Mouse (Mus musculus) c-Kit-positive CD71-positive TER-119-positive erythroid progenitor cells, embryonic 14.5 days (primary cell): Measurements from ENCODE around the gene Myl7.
A peak's percentile ranks its signal among the peaks of the same experiment; 100 is the strongest.
"Not testable (repeated sequence)": the region's sequence is repeated elsewhere in the genome, so short reads cannot be mapped to it uniquely, and the experiment has no call there.

Experiments
- DNase-seq: peaks from one replicate; pipeline ENCODE4 v3.0.0-alpha.2; 2013; ENCODE audit warnings: low spot score

Gene Myl7

DNA sequence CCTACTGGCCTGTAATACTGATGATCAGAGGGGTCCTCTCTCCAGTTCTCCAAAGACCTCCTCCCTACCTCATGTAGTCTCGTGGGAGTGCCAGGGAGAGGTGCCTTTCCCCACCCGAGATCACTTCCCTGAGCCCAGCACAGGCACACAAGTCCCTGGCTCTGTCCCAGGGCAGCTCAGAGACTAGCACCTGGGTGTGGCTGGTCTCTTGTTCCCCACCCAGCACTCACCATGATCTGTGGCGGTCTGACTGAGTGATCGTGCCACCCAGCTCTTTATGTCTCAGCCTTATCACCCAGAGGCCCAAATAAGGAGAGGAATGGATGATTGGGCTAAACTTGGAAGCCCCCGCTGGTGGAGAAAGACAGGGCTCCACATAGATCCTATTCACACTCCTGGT, at the start of gene Myl7:
Gene Myl7, minus strand, starts transcription at position 252 of the 400 bp plus-strand sequence.
- DNase-seq: peak; percentile 14

DNA sequence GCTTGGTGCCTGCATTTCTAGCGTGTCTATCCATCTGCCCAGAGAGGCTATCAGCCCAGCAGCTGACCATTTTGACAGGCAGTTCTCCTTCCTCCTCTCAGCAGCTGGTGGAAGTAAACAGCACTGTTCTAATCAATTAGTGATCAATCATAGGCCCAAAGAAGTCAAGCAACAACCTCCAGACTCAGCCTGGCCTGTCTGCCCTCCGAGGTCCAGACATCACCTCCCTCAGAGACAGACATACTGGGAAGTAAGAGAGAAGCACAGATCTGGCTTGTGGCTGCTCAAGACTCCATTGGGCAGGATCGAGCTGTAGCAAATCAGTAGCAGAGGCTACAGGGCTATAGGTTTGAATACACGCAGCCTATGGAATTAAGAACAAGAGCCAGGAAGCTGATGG, 49.2 kb upstream of the Myl7 start:
- DNase-seq: no peak

DNA sequence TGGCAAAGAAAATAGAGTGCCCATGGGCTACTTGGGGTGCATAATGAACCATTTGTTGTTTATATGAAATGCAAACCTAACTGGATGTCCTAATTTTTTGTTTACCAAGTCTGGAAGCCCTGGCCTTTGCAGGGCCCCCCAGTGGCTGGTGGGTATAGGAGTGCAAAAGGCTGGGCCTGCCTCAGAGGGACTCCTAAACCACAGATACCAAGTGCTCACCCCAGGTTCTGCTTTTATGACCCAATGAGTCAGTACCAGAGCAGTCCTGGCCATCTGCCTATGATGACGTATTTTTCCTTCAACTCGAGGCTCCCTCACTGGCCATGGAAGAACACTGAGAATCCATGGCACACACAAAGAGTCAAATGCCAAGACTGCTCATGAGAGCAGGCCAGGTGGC, 46.5 kb upstream of the Myl7 start:
- DNase-seq: no peak

DNA sequence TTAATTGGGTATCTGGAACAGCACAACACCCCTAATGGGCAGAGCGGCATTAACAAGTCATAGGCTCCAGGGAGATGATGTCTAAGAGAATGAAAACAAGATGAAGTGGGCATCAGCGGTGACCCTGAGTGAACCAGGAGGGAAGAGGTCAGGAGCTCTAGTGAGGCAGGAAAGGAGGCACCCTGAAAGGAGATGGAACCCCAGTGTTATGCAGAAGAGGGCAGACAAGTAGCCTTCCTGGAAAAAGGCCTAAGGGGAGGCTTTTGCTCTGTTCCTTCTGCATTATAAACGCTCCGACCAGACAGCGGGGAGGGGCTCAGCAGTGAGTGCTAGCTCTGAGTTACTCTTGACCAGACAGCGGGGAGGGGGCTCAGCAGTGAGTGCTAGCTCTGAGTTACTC, 44.4 kb upstream of the Myl7 start:
- no peak for DNase-seq

DNA sequence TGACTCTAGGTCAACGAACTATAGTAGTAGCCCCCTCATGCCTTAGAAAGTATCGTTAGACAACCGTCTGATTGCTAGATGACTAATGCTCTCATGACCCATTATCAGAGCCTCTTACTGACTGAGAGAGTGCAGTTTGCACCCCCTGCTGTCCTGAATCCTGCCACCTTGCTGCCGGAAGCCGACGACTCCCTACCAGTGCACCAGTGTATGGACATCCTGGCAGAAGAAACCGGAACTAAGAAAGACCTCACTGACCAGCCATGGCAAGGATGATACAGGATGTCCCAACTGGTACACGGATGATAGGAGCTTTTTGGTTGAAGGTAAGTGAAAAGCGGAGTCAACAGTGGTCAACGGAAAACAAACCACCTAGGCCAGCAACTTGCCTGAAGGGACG, 35.9 kb upstream of the Myl7 start:
- not testable (repeated sequence) for DNase-seq

DNA sequence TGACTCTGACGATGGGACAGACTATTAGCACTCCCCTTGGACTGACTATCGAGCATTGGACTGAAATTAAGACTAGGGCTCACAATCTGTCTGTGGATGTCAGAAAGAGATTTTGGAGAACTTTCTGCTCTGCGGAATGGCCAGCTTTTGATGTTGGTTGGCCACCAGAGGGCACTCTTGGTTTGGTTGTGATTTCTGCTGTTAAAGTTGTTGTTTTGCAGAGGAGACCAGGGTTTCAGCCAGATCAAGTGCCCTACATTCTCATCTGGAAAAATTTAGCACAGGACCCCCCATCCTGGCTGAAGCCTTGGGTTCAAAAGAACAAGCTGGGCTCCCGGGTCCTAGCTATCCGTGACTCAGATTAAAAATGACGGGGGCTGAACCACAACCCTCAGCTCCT, 33.4 kb upstream of the Myl7 start:
- DNase-seq: not testable (repeated sequence)

DNA sequence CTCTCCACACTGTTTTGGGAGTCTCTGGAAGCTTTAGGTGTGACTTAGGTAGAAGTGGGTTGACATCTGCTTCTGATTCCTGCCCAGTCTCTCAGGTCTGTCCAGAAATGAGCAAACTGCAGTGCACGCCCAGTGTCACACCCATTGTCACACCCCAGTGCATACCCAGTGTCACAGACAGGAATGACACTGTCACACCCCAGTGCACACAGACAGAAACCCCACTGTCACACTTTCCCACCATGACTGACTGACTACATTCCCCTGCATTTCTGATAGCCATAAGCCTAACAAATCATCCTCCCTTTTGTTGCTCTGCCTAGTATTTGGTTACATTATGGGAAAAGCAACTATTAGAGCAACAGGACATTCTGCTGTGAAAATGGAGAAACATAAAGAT, 32.0 kb upstream of the Myl7 start:
- no peak for DNase-seq

DNA sequence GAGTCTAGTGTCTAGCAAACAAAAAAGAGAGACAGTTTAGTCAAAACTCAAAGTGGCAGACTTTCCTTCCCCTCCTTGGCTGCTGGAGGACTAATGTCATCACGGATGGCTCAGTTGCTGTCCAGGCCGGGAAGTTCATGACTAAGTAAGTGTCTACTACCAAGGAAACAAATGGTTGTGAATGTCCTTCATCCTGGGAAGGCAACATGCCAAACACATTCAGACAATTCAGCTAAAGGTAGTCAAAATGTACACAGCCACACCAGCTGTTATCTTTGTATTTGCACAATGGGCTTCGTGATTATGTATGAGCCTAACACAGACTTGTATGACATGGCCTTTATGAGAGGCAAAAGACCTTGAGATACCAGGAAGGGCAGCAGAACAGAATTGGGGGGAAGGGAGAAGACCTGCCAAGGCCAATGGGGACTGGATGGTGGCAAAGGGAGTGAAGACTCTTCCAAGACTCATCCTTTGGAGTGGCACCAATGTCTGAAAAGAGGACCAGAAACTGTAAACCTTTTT, 28.2 kb upstream of the Myl7 start:
- no peak for DNase-seq

DNA sequence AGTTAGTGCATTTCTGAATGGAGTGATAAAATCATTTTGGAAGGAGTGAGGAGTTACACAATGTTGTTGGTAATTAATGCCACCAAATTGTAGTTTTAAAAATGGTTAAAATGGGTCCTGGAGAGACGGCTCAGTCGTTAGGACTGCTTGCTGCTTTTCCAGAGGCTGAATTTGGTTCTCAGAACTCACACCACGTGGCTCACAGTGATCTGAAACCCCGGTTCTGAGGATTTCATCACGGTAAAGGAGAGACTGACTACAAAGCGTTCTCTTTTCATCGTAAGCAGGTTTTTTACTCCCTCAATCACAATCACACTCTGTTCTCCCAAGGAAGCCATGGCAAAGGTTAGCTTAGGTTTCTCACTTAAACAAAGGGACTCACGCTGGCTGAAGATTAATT, 26.1 kb upstream of the Myl7 start:
- no peak for DNase-seq

DNA sequence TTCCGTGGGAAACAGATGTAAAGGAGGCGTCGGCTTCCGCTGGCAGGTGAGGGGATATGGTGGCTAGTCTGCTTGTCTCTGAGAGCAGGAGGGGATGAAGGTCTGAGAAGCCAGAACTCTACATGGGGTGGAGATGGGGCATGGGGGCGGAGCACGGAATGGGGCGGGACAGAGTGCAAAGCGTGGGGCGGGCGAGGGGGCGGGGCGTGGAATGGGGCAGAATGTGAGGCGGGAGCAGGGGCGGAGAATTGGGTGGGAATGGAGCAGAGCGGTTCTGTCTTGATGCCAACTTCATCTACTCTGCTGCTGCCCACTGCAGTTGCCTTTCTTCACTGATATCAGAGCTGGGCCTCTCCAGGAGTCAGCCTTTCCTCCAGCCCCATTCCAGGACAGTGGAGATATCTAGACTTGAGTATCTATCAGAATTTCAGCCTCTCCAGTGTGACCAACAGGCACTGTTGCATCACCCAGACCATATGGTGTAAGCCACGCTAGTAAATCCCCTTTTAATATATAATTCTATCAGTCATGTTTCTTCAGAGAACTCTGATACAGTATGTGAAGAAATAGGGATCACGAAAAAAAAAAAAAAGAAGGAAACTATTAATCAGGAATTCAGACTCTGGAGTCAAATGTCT, 21.9 kb upstream of the Myl7 start:
- DNase-seq: no peak

DNA sequence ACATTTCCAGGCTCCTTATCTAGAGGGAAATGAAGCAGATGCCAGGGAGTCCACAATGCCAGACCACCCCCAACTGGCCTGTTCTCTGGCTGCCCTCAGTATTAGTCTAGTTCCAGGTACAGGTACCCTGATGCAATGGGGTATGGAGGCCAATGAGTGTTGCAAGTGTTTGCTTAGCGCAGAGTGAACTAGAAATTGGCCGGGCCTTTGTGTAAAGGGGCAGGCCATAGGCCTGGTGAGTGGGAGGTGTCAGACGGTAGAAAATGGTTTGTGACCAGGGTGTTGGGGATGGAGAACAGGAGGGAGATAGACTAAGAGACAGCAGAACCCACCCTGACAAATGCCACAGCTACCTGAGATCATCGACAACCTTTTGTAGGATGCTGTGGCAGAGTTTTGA, 21.0 kb upstream of the Myl7 start:
- DNase-seq: no peak

DNA sequence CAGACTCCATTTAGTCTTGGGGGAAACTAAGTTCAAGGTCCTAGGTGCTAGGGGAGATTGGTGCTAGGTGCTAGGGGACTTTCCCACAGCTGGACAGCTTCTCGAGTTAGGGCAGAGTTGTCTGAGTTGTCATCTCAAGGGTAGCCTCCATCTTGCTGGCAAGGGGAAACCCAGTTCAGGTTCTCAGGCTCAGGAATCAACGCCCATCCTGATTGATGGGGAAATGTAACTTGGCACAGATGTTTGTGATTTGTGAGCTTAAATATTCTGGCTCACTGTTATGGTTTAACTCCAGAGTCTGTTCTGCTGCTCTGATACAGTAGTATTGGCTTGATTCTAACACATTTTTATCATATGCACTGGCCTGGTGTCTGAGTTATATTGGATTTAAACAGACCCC, 19.5 kb upstream of the Myl7 start:
- DNase-seq: no peak

DNA sequence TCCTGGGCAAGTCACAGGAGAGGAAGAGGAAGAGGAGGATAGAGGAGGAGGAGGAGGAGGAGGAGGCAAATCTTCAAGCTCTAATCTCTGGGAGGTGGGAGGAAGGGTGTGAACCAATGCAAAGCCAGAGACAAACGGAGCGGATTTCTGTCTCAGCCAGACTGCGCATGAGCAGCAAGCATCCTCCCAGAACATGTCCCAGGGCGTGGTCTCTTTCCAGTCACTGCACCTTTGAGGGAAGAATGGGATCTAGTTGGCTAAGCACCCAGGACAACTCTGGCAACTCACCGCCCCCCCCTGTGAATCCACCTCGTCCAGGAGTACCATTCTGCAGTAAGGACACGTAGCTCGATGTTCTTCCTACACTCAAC, 17.6 kb upstream of the Myl7 start:
- no peak for DNase-seq

DNA sequence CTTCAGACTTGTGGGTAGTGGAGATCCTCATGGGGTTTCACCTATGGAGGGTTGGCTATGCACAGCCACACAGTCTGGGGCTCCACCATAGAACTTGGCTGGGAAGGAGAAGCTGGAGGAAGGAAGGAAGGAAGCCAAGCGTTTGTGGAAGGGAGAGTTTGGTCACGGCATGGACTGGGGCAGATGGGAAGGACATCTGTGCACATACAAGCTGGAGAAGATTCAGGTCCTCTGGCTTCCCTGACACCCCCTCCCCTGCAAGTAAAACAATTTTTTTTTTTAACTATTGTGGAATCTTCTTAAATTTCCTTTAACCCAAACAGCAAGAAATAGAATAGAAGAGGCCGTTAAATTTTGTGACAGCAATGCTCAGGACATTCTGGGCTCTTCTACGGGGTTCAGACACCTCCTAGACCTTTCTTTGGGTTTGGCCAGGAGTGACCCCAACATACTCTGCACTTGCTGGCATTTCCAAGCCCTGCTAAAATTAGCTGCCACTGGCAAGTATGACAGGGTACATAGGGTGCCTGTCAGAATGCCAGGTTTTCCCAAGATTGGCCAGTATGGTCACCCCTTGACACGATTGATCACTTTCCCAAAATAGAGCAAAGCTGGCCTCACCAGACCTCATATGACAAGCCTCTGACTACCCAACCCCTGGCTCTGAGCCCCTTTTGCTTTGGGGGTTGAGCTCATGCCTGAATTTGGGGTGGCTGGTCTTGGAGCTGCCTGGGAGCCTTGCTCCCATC, 17.0 kb upstream of the Myl7 start:
- DNase-seq: no peak

DNA sequence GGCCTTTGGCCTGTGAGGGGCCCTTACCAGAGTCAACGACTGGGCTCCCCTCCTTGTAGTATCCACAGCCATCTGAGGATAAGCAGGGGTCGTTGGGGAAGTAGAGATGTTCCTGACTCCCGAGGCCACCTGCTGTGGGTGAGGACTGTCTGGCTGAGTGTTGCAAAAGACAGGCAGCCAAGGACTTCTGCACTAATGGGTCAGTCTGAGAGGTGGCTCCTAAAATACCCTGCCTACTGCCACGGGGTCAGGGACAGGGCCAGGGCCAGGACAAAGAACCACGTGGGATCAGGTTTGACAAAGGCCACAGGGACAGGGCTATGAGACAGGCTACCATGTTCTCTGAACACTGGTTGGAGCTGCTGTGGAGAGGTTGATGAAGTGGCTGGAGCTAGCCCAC, 16.4 kb upstream of the Myl7 start:
- DNase-seq: no peak

DNA sequence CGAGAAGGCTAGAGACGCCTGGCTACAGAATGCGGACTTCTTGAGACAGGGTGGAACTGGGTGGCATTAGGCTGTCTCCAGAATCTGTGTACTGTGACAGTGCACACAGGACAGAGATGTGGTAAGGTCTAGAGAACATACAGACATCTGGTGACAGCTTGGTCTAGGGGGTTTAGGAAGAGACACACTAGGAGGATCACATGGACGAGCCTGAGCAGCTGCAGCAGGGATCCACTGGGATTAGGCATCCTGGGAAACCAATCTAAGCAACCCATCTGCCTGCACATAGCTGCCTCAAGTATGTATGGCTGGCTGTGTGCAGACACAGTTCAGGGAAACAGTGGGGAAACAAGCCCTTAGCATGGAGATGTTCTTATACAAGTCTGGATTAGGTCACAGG, 15.4 kb upstream of the Myl7 start:
- DNase-seq: no peak

DNA sequence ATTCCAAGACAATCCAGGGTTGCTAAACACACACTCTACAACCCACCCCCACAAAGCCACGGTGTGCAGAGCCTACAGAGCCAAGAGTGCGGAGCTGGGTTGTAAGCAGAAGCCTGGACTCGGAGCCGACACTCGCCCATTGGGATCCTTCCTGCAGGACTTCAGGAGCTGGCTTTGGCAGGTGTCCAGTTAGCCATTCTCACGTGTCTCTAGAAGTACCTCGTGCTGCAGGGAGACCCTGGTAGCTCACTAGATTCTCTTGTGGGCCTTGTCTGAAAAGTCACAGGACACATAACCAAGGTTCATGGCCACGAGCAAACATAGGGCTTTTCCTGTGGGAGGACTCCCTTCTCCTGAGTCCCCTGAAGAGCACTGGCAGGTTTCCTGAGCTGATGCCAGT, 14.7 kb upstream of the Myl7 start:
- no peak for DNase-seq

DNA sequence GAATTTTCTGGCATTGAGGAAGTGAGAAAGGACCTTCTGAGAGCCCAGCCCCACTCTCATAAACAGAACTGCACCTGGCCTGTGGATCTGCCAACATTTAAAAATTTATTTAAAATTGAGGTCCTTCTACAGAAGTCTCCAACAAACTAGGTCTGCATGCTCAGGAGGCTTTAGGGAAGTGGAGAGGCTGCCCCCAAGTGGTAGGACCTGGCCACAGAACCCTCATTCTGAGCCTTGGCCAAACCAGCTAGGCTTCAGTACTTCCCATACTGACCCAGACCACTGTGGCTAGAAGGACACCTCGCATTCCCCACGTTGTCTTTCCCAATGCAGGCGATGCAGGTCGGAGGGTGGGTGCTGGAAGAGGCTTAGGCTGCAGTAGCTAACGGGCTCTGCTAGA, 14.1 kb upstream of the Myl7 start:
- peak; percentile 24 for DNase-seq

DNA sequence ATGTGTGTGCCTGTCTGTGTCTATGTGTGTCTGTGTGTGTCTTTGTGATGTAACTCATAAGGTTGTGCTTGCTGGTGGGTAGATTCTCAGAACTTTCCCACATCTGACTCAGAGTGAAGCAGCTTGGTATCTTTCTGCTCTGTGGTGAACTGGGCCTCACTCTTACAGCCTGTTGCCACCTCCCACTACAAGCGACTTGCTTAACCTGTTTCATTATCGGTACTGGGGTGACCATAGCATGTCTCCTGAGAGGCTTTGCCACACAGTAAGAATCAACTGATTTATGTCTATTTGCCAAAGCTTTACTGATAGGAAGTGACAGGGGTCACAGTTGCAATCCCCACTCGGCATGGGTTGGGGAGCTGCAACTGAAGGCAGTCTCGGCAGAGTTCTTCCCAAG, 10.1 kb upstream of the Myl7 start:
- DNase-seq: no peak

DNA sequence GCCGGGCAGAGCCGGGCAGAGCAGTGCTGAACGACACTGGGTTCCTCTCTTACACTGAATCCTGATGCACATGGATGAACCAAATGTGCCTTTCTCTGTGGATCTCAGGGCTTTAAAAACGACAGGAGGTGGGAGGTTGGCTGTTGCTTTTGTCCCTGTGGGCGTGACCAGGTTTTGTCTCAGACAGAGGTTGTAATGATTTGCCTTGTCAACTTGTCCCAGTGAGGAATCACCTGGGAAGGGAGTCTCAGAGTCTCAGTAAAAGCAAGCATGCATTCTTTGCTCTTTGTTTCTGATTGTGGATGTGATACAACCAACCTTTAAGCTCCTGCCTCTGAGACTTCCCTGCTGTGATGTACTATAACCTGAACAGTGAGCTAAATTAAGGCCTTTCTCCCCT, 8.5 kb upstream of the Myl7 start:
- DNase-seq: no peak

DNA sequence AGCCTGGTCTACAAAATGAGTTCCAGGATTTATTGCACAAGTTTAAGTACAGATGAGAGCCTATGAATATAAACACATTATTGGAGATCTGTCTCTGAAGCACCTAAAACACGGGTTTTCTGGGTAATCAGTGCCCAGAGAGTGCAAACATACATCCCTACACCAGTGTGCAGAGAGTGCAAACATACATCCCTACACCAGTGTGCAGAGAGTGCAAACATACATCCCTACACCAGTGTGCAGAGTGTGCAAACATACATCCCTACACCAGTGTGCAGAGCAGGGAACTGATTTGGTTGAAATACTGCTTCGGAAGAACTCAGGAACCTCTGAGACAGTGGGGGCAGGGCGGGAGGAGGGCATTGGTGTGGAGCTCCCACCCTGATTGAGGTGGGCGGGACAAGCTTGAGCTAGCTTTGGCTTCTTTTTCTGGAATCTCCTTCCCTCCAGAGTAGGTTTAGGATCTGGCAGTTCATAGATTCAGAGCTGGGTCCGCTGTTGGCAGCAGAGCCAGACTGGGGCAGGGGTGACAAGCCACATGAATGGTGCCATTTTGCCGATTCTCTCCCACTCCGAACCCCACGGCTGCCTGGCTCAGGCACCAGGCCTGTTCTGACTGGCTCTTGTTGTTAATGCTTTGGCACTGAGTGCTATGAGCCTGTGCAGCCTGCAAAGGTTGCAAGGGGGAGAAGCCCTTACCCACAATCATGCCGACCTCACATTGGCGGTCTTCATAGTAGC, 7.4 kb upstream of the Myl7 start:
- no peak for DNase-seq

DNA sequence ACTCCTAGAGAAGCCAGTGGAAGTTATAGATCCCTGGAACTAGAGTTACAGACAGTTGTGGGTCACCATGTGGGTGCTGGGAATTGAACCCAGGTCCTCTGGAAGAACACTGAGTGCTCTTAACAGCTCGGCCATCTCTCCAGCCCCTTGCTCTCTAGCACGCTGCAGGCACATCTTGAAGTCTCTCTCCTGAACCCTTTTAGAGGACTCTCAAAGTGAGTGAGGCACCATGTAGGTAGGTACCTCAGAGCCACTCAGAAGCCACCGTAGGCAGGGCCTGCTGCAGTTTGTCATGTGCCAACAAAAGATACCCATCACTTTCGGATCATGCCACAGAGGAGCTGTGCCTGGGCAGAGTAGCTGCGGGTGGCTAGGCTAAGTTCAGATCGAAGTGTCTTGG, 6.3 kb upstream of the Myl7 start:
- DNase-seq: no peak

DNA sequence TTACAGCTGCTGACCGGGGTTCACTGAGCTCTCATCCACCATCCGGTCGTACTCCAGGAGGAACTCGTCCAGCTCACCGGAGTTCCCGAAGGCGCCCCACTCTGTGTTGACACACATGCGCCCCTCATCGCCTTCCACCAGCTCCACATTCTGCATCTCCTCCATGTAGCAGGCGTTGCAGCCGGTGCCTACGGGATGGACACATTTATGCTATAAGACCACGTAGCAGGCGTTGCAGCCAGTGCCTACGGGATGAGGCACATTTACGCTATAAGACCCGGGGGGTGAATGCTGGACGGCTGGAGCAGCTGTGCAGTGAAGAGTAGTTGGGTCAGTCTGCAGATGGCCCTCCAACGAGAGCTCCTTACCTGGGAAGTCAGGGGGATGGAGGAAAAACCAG, 5.8 kb upstream of the Myl7 start:
- DNase-seq: no peak
